Mouse (Mus musculus) embryonic facial prominence, embryonic 11.5 days (tissue): ENCODE data around the gene Pcp4. TPM values are rescaled to one million over a fixed set of nuclear protein-coding genes. Genes with fewer than 3 reads are reported as not detected.

ENCODE experiments used
- ATAC-seq: fragments of 200-750 bp; cut with Nextera tagmentation; replicated peaks from 2 replicates; pipeline ENCODE4 v1.8.0; 2017; ENCODE audit warnings: low read depth; ENCODE audit not compliant: insufficient number of reproducible peaks, low FRiP score, low TSS enrichment
- DNase-seq: peaks from one replicate; pipeline ENCODE4 v3.0.0-alpha.2; 2015; ENCODE audit warnings: low spot score
- H3K27ac ChIP-seq: fragments of 300-500 bp; sonication (generic); replicated peaks from 2 replicates; pipeline ENCODE4 v1.5.1; 2014; ENCODE audit warnings: mild to moderate bottlenecking, low read depth, low read length, control low read depth
- H3K27me3 ChIP-seq: fragments of 300-500 bp; sonication (generic); 2 replicates; pipeline ENCODE4 v1.6.1; 2014; ENCODE audit warnings: mild to moderate bottlenecking, low read length, moderate library complexity, mixed read lengths; ENCODE audit not compliant: control insufficient read depth, insufficient read depth
- H3K36me3 ChIP-seq: fragments of 300-500 bp; sonication (generic); replicated peaks from 2 replicates; pipeline ENCODE4 v1.6.1; 2014; ENCODE audit warnings: low read depth, mild to moderate bottlenecking, low read length, moderate library complexity, mixed read lengths; ENCODE audit not compliant: control insufficient read depth, insufficient read depth
- H3K4me1 ChIP-seq: fragments of 300-500 bp; sonication (generic); 2 replicates; pipeline ENCODE4 v1.6.1; 2014; ENCODE audit warnings: low read length, mixed read lengths; ENCODE audit not compliant: control insufficient read depth, insufficient read depth
- H3K4me2 ChIP-seq: fragments of 300-500 bp; sonication (generic); 2 replicates; pipeline ENCODE4 v1.6.1; 2014; ENCODE audit warnings: low read depth, mild to moderate bottlenecking, control low read depth, low read length, moderate library complexity
- H3K4me3 ChIP-seq: fragments of 300-500 bp; sonication (generic); 2 replicates; pipeline ENCODE4 v1.5.1; 2014; ENCODE audit warnings: low read depth, low read length, control low read depth
- H3K9ac ChIP-seq: fragments of 300-500 bp; sonication (generic); replicated peaks from 2 replicates; pipeline ENCODE4 v1.6.1; 2014; ENCODE audit warnings: mild to moderate bottlenecking, control low read depth, low read length
- H3K9me3 ChIP-seq: fragments of 300-500 bp; sonication (generic); replicated peaks from 2 replicates; pipeline ENCODE4 v1.6.1; 2016; ENCODE audit warnings: mild to moderate bottlenecking, low read length, inconsistent platforms, mixed read lengths; ENCODE audit not compliant: control insufficient read depth
- WGBS: fragments of 180-500 bp; shearing (Covaris S2); extraction: QIAGEN DNeasy Blood & Tissue Kit; methylation state at CpG from one replicate; pipeline ENCODE4 v1.1.7; 2014; 5-methylcytosine and 5-hydroxymethylcytosine counted together
- polyA plus RNA-seq: library from polyadenylated mRNA; unstranded; fragments of >200 nt; fragmentation: Nextera tagmentation; extraction: Ambion mirVana; gene quantifications from 2 replicates; pipeline ENCODE4 v1.2.1, GENCODE M21; 2014

The Pcp4 gene
- 23.0 and 34.3 TPM in 2 replicates for polyA plus RNA-seq

DNA sequence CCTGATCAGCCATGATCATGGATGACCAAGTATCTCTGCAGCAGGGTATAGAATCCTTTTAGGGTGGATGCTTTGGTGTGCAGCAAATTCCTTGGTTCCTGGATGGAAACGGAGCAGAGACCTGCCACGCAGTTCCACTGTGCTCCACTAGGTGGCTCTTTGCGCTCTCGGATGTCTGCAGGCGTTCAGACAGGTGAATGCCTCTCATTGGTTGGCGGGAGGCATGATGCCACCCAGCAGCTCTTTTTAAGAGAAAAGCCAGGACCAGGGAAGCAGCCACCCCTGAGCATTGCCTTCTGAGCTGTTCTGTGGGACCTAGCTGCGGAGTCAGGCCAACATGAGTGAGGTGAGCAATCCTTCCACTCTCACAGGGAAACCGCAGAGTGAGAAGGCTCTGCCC lies at the start of gene Pcp4:
Gene Pcp4, plus strand, starts transcription at position 162 of the 400 bp plus-strand sequence.
- H3K27ac ChIP-seq = no peak within 1 kb of the TSS
- H3K4me1 ChIP-seq = no peaks in the 10 kb centered on the region
- no peaks in the 10 kb centered on the region for H3K36me3 ChIP-seq
- WGBS = 14% methylated on average over 8 of the region's 8 CpGs
- H3K27me3 ChIP-seq = no peaks in the 10 kb centered on the region
- ATAC-seq (no peak), DNase-seq (peak; percentile 85)
- no peaks in the 10 kb centered on the region for H3K9me3 ChIP-seq
- H3K9ac ChIP-seq = no peak within 1 kb of the TSS
- H3K4me3 ChIP-seq = no peak within 1 kb of the TSS
- peak within 1 kb of the TSS; percentile 21; the same call in 1 of the 2 replicates for H3K4me2 ChIP-seq

- 97% methylated on average over 2 of the region's 2 CpGs for WGBS
- DNase-seq (no peak), ATAC-seq (no peak)
- no peak overlapping the region for H3K27ac ChIP-seq
- H3K27me3 ChIP-seq = no peaks in the 10 kb centered on the region
- no peaks in the 10 kb centered on the region for H3K4me1 ChIP-seq
- no peaks in the 10 kb centered on the region for H3K9me3 ChIP-seq
- H3K36me3 ChIP-seq = no peaks in the 10 kb centered on the region
- no peak overlapping the region for H3K4me3 ChIP-seq
- no peak overlapping the region for H3K9ac ChIP-seq
- H3K4me2 ChIP-seq = no peak overlapping the region
These were observed 42.4 kb upstream of the Pcp4 start for GRCm38 (mm10) chr16:96425044-96425443.

DNA sequence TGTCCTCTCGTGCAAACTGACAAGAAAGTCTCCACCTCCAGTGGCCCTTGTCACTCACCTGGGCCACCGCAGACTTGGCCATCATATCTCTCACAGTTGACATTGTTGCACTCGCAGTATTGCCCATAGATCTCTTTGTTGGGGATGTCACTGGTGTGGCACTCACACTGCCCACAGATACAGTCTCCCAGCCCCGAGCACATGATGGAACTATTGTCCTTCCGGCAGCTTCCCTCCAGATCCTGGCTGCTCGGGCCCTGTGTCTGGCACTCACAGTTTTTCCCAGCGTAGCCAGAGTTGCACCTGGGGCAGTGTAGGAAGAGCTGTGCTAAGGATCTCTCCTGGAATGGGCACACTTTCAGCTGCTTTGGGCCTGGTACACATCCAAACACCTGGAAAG lies 40.7 kb upstream of the Pcp4 start:
- Histone ChIP-seq H3K36me3 (no peaks in the 10 kb centered on the region), H3K4me3 (no peak overlapping the region), H3K4me2 (no peak overlapping the region), H3K27ac (no peak overlapping the region), H3K9ac (no peak overlapping the region), H3K9me3 (no peaks in the 10 kb centered on the region), H3K27me3 (no peaks in the 10 kb centered on the region), H3K4me1 (no peaks in the 10 kb centered on the region)
- ATAC-seq (no peak), DNase-seq (no peak)
- WGBS = 87% methylated on average over 7 of the region's 7 CpGs

DNA sequence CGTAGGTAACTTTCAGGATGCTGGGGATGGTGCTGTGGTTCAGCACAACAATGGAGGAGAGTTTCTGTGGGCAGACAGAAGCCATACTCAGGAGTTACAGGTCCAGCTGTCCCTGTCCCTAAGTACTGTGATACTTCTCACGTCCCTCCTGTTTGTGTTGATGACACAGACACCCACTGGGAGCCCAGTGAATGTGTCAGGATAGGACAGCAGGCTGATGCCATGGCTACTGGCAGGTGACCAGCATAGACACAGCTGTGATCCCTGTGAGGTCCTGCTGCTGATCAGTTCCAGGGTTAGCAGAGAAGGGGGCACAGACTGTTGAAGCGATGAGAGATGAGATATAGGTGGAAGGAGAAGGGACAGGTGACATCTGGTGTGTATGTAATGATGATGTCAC lies 38.4 kb upstream of the Pcp4 start:
- H3K9me3 ChIP-seq = no peaks in the 10 kb centered on the region
- 69% methylated on average over 3 of the region's 3 CpGs for WGBS
- no peaks in the 10 kb centered on the region for H3K27me3 ChIP-seq
- H3K36me3 ChIP-seq = no peaks in the 10 kb centered on the region
- H3K27ac ChIP-seq = no peak overlapping the region
- no peak overlapping the region for H3K9ac ChIP-seq
- ATAC-seq (no peak), DNase-seq (no peak)
- H3K4me2 ChIP-seq = no peak overlapping the region
- no peak overlapping the region for H3K4me3 ChIP-seq
- no peaks in the 10 kb centered on the region for H3K4me1 ChIP-seq

GRCm38 (mm10) chr16:96433266-96433665 lies 34.1 kb upstream of the Pcp4 start:
- Histone ChIP-seq H3K9ac (no peak overlapping the region), H3K4me3 (no peak overlapping the region), H3K4me2 (no peak overlapping the region), H3K4me1 (no peaks in the 10 kb centered on the region), H3K27ac (no peak overlapping the region), H3K9me3 (no peaks in the 10 kb centered on the region), H3K27me3 (no peaks in the 10 kb centered on the region), H3K36me3 (no peaks in the 10 kb centered on the region)
- no peak for ATAC-seq
- no peak for DNase-seq
- WGBS = 81% methylated on average over 10 of the region's 10 CpGs

GRCm38 (mm10) chr16:96434024-96434785 lies 33.2 kb upstream of the Pcp4 start:
- DNase-seq = no peak
- H3K36me3 ChIP-seq = no peaks in the 10 kb centered on the region
- no peaks in the 10 kb centered on the region for H3K9me3 ChIP-seq

GRCm38 (mm10) chr16:96438946-96439345 lies 28.5 kb upstream of the Pcp4 start:
- Histone ChIP-seq H3K4me3 (no peak overlapping the region), H3K9me3 (no peaks in the 10 kb centered on the region), H3K36me3 (no peaks in the 10 kb centered on the region), H3K9ac (no peak overlapping the region), H3K27ac (no peak overlapping the region), H3K4me2 (no peak overlapping the region), H3K4me1 (no peaks in the 10 kb centered on the region), H3K27me3 (no peaks in the 10 kb centered on the region)
- WGBS = 90% methylated on average over 5 of the region's 5 CpGs
- ATAC-seq (no peak), DNase-seq (no peak)

More at GRCm38 (mm10) chr16:96434024-96434785, 33.2 kb upstream of the Pcp4 start:
- 80% methylated on average over 3 of the region's 3 CpGs for WGBS
- Histone ChIP-seq H3K9ac (no peak overlapping the region), H3K27me3 (no peaks in the 10 kb centered on the region), H3K4me3 (no peak overlapping the region), H3K27ac (no peak overlapping the region), H3K4me1 (no peaks in the 10 kb centered on the region), H3K4me2 (no peak overlapping the region)
- ATAC-seq = no peak

DNA sequence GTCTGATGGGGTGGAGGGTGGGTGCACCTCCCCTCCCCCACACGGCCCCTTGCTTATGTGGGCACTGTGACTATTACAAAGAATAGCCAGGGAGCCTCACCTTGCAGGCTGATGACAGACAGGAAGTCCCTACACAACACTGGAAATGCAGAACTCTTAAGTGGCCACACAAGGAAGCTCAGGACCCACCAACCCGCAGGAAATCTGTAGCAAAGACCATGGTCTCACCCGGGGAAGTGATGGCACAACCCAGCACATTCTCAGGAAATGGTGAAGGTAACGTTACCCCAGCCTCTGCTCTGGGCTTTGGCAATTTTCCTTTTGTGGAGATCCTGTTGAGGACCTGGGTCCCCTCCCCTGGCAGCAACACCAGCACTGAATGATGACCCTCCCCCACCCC lies 27.7 kb upstream of the Pcp4 start:
- DNase-seq = no peak
- Histone ChIP-seq H3K27ac (no peak overlapping the region), H3K27me3 (no peaks in the 10 kb centered on the region), H3K36me3 (no peaks in the 10 kb centered on the region), H3K9ac (no peak overlapping the region), H3K4me3 (no peak overlapping the region), H3K9me3 (no peaks in the 10 kb centered on the region), H3K4me2 (no peak overlapping the region), H3K4me1 (no peaks in the 10 kb centered on the region)
- ATAC-seq = no peak
- 72% methylated on average over 4 of the region's 4 CpGs for WGBS
